Mouse (Mus musculus): ENCODE measurements at regions not wholly inside any gene's neighbourhood (a gene's known extent, or its start where the extent isn't known, plus 50 kb on each side); places are given as distances from the start of the nearest gene placed in this dataset.

DNA sequence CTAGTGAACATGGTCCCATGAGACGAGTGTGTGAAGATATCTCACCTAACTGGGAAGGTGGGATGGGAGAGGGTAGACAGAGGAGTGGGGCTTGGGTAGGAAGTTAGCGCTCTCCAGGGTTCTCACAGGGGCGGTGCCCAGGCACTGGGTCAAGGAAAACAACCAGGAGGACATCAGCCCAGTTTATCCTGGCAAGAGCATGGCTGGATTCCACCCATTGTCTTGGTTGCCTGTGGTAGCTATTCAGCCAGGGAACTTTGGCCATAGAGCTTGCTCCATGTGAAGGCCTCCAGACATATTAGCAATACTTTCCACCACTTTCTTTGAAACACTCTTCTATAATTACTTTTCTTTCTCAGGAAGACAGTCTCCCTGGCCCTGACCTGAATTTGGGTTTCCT is 131.4 kb downstream of the 1700020N01Rik start:
- DNase-seq (ENCODE audit: low read depth in 2 of 2, low spot score in 2 of 2) = no peak

DNA sequence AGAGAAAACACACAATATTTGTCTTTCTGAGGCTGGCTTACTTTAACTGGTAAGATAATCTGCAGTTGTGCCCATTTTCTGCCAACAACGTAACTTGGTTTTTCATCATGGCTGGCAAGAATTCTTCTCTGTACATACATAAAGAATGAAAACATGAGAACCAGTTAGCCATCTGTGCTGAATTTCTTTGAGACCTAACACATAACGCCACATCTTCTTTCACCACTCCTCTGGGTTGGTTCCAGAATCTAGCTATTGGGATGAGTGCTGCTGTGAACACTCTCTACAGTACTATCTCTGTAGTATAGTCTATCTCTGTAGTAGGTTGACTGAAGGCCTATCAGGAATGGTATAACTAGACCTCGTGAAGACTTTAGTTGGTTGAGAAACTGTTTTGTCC is 132.1 kb downstream of the 1700020N01Rik start:
- no peak for DNase-seq (ENCODE audit: low read depth in 2 of 2, low spot score in 2 of 2)

DNA sequence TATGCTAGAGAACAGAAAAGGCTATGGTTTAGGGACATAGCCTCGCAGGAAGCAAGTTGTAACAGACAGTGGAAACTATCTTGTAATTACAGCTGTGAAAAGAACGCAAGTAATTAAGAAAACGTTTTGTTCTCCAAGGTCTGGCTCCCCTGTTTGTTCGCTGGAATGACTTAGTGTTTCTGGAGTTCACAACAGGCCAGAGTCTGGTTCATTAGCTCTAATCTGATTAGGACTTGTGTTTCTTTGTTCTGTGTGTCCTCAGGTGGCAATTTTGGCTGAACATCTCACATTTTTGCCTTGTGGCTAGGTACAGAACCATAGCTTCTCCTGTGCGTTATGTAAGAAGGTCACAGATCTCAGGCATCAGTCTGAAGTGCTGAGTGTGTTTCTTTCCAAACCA is 141.7 kb upstream of the Sgk1 start:
- no peak for DNase-seq (ENCODE audit: low read depth in 2 of 2, low spot score in 2 of 2)

DNA sequence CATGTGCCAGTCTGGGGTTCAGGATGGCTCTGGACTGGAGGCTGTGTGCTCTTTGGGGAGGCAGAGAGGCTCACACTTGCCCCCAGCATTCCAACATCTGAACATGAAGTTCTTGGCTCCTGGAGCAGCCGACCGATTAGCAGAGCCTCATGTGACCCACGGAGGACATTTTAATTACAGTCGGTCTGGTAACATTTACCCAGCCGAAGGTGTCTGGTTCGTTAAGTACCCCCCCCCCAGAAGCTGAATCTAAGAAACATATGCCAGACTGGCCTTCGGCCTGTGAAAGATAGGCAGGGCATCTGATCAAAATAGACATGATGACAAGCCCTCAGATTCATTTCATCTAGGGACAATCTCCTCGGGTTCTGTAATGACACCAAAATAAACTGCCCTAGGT is 140.4 kb upstream of the Sgk1 start:
- DNase-seq (ENCODE audit: low read depth in 2 of 2, low spot score in 2 of 2) = no peak

DNA sequence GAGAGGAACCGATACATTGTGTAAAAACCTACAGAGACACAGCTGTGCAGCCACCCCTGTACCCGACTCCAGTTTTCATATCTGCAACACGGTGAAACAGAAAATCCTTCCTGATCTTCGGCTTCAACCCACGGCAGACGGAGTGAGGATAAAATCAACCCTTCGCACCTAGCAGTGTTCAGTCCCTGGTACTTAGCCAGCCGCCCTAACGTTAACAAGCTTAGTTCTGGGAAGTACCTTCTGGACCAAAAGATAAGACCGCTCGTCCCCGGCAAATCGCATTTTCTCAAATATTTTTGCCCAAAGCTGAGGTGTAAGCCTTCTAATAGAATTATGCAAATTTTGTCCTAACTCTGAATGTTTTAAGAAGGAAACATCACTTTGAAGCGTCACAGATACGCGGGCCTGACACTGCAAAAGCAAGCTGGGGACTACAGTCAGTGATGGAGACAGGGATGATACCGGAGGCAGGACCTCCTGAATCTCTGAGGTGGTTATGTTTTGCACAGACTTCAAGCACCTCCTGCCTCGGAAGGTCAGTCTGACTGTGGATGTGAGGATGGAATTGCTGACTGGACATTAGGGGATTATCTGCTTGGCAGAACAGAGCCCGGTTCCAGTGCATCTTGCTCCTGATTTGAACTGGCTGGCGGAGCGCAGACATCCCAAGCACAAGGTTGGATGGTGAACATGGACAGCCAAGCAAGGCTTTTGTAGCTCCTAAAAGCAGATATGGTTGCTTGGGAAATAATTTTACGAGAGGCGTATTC is 139.8 kb upstream of the Sgk1 start:
- DNase-seq (ENCODE audit: low read depth in 2 of 2, low spot score in 2 of 2) = no peak

DNA sequence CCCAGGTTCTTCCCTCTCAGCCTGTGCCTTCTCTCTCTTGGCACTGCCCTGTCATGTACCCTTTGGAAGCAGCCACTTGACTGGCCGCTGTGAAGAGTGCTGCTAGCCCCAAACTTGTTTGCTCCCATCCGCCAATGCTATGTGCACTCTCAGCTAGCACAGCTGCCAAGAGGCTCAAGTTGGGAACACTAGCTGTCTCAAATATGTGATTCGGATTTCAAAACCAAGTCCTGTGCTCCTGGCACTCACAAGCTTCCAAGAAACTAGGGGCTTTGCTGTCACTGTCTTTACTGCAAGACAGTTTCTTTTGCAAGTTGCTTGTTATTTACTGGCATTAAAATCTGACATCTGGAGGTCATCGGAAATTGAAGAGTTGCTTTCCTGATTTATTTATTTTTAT is 138.6 kb upstream of the Sgk1 start:
- DNase-seq (ENCODE audit: low read depth in 2 of 2, low spot score in 2 of 2) = no peak

DNA sequence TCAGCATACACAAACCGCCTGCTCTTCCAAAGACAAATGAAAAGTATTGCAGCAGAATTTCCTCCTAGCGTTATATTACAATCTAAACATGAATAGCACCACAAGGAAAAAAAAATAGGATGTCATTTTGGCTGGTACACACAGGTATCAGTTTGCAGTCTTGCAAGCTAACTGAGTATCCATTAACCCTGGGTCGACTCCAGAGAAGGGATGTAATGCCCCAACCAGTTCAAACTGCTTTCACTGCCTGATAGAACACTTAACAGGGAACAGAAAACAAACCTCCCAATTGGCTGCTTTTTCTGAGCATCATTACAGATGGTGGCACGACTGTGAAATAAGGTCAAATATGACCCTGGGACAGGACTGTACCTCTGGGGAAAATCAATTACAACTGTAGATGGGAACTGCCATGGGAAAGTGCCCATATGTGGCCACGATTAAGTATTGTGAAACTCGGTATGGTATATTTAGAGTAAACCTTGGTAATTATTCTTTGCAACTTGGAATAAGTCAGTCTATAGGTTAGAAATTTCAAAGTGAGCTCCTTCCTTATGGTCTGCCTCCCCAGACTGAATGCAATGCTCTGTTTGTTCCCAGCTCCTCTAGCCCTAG is 137.5 kb upstream of the Sgk1 start:
- DNase-seq (ENCODE audit: low read depth in 2 of 2, low spot score in 2 of 2) = no peak

DNA sequence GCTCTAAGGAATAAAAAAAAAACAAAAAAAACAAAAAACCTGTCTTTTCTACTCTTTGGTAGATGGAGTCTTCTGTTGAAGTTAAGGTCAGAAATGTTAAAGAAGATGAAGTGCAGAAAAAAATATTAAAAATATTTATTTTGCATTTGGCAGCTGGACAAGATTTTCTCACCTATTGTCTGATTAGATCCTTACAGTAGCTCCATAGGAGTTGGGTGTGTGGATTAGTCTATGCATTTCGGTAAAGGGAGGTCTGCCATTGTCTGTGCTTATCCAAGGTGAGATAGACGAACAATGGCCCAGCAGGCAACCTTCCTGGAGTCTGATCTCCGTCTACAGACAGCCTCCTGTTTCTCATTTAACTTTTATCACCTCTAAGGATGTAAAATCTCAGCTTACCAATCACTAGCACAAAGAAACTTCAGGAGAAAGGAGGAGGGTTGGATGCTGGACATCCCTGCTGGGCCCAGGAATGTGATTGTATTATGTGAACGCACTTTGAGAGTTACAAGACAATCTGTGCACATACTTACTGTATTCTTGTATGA is 136.0 kb upstream of the Sgk1 start:
- DNase-seq (ENCODE audit: low read depth in 2 of 2, low spot score in 2 of 2) = no peak

DNA sequence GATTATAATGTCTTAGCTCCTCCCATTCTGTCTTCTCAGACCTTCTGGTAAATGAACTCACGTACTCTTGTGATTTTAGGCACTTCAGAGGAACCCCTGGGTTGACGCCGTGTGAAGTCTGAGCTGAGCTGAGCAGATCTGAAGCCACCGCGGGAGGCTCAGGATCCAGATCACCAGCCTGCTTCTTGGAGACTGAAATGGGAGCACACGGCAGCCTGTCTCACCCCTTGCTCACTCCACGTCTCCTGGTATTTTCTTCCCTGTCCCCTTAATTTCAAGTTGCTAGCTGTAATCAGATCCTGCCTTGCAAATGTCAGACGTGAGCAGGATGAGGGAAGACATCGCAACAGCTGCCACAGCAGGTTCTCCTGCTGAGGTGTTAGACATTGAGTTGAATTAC is 135.3 kb upstream of the Sgk1 start:
- no peak for DNase-seq (ENCODE audit: low read depth in 2 of 2, low spot score in 2 of 2)

DNA sequence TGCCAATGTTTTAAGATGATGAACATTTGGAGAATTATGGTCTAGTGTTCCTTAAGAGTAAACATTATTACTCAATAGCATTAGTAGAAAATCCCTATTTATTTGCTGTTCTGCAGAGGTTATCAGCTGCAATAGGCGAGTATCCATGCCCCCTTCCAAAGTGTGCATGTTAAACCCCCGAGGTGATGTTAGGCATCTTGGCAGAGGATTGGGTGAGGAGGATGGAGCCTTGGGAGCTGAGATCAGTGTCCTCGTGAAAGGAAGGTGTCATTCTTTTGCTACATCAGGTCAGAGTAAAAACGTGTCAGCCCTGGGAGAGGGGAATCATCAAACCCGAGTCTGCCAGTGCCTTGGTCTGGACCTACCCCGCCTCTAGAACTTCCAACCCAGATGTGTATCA is 130.7 kb upstream of the Sgk1 start:
- DNase-seq (ENCODE audit: low read depth in 2 of 2, low spot score in 2 of 2) = no peak

DNA sequence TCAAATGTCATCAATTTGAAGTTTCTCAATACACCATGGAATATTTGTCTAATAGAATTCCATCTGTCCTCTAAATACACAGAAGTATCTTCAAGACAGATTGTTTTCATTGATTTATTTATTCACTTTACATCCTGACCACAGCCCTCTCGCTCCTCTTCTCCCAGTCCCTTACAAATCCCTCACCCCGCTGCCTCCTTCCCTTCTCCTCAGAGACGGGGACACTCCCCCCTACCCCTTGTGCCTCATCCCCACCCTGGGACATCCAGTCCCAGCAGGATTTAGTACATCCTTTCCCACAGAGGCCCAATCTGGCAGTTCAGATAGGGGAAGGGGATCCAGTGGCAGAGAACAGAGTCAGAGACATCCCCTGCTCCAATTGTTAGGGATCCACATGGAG is 129.6 kb upstream of the Sgk1 start:
- no peak for DNase-seq (ENCODE audit: low read depth in 2 of 2, low spot score in 2 of 2)

DNA sequence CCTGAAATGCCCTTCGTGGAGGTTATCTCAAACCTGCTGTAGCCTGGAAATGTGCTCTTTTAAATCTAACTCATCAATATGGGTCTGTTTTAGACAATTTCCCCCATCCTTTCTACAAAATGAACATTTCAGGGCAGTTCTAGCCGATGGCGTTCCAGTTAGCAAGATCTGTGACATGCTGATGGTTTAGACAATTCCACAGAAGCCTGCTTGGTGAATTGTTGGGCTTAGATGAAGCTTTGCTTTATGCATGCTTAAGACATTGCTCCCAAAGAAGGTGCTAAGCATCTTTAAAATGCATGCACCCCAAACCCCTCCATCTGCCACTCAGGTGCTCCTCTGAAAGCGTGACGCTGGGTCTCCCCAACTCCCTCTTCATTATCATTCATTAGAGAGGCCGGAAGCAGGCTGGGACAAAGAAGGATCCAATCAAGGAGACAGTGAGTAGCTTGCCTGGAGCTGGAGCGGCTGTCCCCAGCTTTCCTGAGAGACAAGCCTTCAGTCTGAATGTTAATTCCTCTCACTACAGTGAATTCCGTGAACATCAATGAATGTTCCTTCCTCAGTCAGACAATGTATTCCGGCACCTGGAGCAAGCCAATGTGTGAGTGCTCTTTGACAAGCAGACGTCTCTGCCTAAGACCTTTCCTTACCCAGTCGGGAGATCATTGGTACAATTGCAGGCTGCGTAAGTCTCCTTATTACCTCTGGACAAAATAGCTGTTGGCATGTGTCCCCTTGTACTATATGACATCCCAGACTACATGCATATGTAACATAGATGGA is 127.0 kb upstream of the Sgk1 start:
- DNase-seq (ENCODE audit: low read depth in 2 of 2, low spot score in 2 of 2) = no peak

DNA sequence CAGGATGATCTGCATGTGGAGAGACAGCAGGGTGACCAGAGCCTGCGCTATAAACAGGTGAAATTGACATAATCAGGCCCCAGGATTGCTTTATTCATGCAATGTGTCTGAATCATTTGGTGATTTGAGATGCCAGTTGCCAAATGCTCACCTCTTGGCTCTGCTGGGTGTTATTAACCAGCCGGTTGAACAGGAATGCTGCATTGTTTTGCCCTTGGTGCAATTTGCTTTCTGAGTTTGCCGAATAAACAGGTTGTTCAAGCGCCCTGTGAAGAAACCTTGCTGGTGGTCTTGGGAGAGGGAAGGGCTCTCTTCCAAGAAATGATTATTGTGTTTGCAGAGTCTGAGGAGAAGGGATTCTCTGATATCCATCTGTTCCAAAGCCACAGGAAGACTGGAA is 126.3 kb upstream of the Sgk1 start:
- DNase-seq (ENCODE audit: low read depth in 2 of 2, low spot score in 2 of 2) = no peak

DNA sequence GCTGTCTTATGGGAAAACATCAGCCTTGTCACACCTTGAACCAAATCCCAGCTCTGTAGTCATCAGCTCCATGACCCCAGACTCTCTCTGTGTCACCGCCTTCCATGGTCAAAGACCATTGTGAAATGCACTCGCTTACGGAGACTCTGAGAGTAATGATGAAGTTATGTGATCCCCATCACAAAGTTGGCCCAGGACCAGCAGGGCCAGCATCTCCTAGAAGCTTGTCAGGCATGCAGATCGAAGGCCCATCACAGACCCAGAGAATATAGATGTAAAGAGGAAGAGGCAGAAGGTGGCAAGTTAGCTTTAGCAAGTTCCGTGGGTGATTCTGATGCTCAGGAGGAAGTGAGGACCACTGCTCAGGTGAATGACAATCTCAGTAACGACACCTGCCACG is 125.2 kb upstream of the Sgk1 start:
- DNase-seq (ENCODE audit: low read depth in 2 of 2, low spot score in 2 of 2) = no peak

DNA sequence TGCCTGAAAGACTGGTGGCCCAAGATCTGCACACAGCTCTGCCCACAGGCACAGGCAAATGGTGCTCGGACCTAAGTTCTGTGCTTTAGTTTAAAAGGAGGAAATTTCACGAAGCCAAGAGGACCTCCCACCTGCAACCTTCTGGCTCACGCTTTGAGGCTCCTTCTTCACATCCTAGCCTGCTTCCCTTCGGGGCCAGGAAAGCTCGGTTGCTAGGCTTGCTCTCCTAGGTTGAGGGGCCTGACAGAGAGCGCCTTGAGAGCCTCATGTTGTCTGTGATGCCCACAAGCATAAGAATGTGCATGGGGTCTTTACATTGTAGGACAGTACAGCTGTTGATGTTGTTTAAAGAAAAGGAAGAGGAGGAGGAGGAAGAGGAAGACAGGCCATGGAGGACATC is 123.9 kb upstream of the Sgk1 start:
- DNase-seq (ENCODE audit: low read depth in 2 of 2, low spot score in 2 of 2) = no peak

DNA sequence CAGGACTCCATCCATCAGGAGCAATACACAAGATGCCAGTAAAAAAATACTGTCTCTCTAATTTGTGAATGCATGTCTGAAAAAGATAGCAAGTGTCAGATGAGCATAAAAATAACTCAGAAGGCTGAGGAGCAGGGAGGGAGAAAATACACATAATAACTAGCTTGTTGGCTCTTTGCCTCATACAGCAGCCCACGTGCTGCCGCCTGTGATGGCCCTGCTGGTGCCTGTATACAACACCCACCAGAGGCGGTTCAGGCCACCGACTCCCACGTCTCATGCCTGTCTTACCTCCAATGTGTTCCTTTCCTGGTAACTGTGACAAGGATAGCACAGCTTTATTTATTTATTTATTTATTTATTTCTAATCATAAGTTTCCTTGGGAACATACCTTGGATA is 119.5 kb upstream of the Sgk1 start:
- DNase-seq (ENCODE audit: low read depth in 2 of 2, low spot score in 2 of 2) = no peak

DNA sequence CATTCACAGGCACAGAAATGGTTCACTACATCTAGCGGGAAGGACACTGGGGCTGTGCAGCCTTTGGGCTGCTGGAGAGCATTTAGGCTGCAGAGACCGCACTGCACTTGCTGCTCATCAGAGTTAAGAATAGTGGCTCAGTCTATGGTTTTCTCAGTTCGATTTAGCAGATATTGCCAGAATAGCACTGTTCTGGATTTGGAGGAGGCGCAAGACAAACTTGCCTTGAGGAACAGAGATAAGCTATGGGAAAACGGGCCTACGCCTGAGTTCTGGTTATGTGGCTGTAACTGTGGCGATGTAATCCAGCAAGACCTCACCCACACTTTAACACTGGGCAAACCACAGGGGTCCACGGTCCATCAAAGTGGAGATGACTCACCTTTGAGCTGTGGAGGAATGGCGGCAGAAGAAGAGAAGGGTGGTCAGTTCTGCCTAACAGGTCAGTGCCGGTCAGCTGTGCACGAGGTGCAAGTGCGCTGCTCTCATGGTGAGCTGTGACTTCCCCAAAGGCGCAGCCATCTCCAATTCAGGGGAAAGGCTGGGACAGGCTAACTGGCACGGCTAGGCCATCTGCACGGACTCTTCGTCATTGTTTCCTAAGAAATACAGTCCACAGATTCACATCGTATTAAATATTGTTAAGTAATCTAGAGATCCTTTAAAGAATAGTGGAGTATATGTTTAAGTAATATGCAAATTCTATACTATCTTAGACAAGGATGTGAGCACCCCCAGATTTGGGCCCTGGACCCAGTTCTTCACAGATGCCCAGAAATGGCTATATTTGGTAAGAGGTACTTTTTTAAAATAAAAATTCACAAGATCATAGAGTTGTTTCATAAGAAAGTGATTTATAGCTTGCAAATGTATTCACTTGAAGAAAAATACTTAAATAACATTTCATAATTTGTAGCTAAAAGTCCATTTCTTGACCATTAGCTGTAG is 118.7 kb upstream of the Sgk1 start:
- DNase-seq (ENCODE audit: low read depth in 2 of 2, low spot score in 2 of 2) = no peak

DNA sequence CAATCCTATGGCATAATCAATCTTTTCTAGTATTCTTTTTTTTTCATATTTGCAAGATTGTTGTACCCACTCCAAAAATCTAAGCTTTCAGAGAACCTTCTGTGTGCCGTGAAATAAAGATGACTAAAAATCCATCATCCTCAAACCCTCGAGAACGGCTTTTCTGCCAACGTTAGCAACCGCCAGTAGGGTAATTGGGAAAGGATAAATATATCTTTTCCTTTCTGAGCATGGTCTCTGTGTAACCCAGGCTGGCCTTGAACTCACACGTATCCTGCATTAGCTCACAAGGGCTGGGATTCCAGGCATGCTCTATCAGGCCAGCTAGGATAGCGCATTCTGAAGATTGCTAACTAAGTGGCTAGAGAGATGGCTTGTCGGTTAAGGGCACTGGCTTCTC is 117.9 kb upstream of the Sgk1 start:
- DNase-seq (ENCODE audit: low read depth in 2 of 2, low spot score in 2 of 2) = no peak

DNA sequence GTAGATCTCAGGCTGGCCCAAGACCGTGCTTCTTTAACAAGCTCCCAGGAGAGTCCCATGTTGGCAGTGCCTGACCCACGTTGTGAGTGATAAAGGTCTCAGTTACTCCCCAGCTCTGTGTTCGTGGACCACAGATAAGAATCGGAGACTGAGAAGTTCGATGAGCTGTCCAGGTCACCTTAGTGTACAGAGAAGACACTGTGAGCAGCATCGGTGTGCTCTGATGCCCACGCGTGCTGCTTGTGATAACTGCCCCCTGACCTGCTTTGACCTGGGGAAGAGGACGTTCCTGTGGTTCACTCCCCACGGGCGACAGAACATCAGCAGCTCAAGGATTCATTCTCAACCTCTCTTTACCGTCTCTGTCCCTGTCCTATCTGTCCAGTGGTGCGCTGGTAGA is 117.1 kb upstream of the Sgk1 start:
- DNase-seq (ENCODE audit: low read depth in 2 of 2, low spot score in 2 of 2) = no peak

DNA sequence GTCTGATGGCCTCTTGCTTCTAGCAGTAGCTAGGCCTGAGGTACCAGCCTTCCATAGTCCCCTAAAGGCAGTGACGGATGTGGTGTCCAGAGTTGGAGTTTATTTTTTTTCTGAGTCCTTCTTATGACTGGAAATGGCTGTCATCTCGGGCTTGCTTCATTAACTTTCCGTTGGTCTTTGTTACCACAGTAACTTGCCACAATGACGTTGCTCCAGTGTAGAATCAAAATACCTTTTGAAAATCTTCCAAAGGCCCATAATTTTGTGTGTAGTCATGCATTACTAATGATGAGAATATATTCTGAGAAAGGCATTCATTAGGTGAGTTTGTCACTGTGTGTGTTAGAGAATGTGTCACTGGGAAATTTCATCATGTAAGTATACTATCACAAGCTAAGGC is 108.4 kb upstream of the Sgk1 start:
- DNase-seq (ENCODE audit: low read depth in 2 of 2, low spot score in 2 of 2) = no peak

DNA sequence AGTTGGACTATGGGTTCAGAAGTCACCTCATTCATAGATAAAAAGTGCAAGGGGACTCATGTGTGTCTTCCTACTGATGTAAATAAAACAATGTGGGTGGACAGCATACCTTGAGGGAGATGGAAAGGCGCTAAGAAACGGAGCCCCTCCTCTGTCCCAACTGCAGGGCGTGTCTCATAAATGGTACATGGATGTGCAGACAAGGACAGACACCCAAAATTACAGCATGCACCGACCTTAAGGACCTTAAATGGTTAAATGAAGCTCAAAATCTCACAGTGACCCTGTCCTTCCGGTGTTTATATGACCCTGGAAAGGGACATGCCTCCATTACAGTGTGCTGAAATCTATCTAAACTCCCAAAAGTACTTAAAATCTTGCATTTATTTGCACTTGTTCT is 106.5 kb upstream of the Sgk1 start:
- no peak for DNase-seq (ENCODE audit: low read depth in 2 of 2, low spot score in 2 of 2)

Data from CD8-positive naive resting alpha-beta T cell, adult 2 months (primary cell).